Mouse (Mus musculus) thymus, postnatal 0 days (tissue): ENCODE measurements around the gene Cdk11b. TPM values are rescaled to one million over a fixed set of nuclear protein-coding genes. Genes with fewer than 3 reads are reported as not detected.
"Not testable (repeated sequence)": the region's sequence is repeated elsewhere in the genome, so short reads cannot be mapped to it uniquely, and the experiment has no call there.

Source experiments
- DNase-seq: peaks from one replicate; pipeline ENCODE4 v3.0.0-alpha.2; 2015; ENCODE audit warnings: low spot score
- polyA plus RNA-seq: library from polyadenylated mRNA; unstranded; fragments of >200 nt; fragmentation: Nextera tagmentation; extraction: Ambion mirVana; gene quantifications from 2 replicates; pipeline ENCODE4 v1.2.1, GENCODE M21; 2015

Gene Cdk11b
- polyA plus RNA-seq, 1 experiment from 2014 or later, result 76.3 TPM

DNA sequence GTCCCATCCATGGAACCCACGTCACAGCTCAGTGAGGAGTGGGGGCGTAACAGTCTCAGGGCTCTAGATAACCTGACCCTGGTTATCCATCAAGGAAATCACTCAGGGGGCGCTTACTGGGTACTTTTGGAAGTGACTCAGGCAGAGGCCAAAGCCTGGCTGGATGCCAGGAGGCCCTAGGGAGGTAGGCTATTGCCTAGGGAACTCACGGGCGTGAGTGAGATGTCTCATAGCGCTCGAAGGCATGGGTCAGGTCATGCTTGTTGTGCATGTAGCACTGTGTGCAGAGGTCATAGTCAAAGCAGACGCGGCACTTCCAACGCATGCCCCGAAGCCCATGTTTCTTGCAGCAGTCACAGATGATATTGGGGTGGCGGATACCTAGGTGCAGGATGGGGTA is 36.0 kb downstream of the Cdk11b start:
- no peak for DNase-seq

DNA sequence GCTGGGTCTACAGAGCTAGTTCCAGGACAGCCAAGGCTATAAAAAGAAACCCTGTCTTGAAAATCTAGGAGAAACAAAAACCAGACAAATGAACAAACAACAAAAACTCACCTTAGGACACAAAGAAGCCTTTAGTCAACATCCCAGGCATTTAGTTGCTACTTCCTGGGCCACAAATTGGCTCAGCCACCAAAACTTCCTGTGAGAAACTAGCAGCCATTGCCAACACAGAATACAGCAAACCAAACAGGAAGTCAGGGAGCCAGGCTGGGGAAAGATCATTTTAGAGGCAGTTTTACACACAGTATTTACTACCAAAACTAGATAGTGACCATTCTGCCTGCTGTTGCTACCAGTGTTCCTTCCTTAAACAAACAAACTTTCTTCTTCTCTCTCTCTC is 42.2 kb downstream of the Cdk11b start:
- peak; percentile 24 for DNase-seq

DNA sequence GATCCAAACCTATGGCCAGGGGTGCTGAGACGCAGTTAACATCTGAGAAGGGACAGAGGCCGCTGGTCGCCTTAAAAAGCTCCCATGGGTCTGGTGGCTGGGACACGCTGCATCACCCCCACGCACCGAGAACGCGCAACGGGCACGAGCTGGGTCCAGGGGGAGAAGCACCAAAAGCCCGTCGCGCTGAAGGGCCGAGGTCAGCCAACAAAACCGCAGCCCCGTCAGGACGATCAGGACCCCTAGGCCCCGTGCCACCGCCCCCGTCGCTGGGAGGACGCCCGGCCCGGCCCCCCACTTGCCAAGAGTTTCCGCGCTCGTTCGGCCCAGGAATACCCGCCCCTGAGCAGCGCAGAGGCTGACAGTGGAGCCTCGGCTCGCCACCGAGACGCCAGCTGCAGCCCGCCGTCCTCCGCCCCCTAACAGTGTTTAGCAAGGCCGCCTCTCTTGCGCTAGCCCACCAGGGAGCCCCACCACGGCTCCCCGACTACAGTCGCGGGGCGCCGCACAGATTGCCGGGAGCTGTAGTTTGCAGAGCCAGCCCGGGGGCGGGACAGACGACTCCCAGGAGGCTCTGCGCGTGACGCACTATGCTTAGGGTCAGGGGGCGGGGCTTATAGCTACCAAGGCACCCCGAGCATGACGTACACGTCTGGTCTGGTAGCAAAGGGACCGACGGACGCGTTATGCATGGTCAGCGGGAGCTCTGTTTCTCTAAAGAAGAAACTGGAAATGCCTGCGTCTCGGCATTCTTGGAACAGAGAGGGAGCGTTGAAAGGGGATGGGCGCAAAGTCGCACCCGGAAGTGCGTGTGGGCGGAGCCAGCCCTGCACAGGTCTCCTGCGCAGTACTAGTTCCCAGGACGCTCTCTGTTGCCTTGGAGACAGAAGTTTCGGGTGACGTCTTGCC is 44.3 kb downstream of the Cdk11b start, which contains the start of gene Mib2:
TSS of gene Mib2 (minus strand) at position 510 of the 909 bp plus-strand sequence.
- peak; percentile 99 for DNase-seq

DNA sequence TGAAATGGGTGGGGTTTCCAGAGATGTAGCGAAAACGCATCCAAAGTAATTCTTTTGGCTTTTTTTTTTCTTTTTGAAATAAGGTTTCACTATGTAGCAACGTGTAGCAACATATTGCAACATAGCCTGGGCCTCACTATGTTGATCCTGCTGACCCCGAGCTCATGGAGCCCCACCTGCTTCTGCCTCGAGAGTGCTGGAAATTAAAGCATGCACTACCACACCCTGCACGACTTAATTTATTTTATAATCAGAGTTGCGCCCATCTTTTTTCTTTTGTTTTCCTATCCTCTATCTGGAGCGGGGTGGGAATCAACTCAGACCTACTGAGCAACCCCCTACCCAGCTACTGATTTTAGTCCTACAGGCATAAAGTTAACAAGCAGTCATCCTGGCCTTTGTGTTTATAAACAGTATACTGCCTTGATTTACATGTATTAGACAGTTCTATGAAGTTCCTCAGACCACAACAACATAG is 45.0 kb downstream of the Cdk11b start:
- DNase-seq, result no peak

DNA sequence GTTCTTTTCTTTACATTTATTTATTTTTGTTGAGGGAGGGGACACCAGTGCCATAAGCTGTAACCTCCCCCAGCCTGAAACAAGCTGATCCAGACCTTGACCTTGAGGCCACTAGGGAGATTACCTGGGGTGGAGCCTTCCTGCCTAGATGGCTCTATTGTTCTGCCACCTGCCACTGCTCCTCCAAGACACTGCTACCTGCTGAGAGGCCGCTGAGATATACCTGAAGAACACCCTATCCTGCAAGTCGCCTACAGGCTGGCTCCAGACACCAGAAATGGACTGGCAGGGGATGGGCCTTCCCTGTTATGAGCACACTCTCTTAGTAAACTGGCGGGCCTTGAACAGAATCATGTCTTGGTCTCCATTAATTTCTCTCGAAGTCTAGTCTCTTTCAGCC is 45.6 kb downstream of the Cdk11b start:
- not testable (repeated sequence) for DNase-seq

DNA sequence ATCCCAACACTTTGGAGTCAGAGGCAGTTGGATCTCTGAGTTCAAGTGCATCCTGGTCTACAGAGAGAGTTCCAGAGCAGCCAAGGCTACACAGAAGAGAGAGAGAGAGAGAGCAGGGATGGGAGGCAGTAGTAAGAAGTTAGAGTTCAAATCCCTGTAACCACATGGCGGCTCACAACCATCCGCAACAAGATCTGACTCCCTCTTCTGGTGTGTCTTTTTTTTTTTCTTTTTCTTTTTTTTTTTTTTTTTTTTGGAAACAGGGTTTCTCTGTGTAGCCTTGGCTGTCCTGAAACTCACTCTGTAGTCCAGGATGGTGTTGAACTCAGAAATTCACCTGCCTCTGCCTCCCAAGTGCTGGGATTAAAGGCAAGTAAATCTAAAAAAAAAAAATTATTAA is 47.4 kb downstream of the Cdk11b start:
- DNase-seq, result no peak

DNA sequence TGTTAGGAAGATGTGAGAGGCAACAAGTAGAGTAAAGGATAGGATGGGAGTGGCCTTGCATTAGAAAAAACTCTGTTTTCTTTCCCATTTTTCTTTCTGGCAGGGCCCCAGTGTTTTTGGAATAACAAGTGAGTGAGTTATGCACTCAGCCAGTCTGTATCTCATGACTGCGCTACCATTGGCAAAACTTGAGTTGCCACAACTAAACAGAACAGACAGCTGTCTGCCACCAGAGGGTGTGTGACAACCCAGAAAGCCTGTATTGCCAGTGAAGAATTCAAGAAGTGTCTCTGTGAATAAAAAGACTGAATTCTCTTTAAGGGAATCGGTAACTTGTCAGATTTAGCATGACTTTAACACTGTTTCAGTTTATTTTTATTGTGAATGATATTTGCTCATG is 51.3 kb downstream of the Cdk11b start:
- DNase-seq, result peak; percentile 34

DNA sequence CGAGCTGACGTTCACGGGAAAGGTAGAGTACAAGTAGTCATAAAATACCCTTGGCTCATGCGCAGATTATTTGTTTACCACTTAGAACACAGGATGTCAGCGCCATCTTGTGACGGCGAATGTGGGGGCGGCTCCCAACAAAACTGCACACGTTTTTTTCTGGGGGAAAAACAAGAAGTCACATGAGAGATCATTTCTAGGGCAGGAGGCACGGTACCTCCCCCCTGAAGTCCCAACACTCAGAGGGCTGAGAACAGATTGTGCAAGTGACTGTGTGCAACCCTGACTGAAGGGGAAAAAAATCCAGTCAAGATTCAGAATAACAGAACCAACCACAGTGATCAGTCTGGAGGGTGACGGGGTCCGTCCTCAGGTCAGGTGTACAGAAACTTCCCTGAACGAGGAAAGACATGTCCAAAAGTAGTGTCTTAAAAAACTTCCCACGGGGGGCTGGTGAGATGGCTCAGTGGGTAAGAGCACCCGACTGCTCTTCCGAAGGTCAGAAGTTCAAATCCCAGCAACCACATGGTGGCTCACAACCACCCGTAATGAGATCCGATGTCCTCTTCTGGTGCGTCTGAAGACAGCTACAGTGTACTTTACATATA is 59.1 kb downstream of the Cdk11b start:
- DNase-seq, result not testable (repeated sequence)

DNA sequence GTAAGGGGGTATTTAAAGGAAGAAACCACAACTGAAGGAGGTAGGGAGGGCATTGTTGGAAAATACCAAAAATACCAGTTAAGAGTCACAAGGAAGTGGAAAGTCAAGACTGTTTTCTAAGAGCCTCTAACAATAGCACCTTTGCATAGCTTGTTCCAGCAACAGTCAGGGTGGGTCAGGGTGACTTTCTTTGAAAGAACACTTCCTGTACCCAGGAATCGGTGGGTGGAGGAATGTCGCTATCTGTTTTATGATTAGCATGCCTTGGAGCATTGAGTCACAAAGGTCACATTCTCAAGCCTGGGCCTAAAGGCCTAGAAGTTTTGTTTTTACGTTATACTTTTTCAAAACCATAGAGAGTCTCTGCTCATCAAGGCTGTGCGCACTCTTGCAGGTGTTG is 63.1 kb downstream of the Cdk11b start:
- DNase-seq, result not testable (repeated sequence)

DNA sequence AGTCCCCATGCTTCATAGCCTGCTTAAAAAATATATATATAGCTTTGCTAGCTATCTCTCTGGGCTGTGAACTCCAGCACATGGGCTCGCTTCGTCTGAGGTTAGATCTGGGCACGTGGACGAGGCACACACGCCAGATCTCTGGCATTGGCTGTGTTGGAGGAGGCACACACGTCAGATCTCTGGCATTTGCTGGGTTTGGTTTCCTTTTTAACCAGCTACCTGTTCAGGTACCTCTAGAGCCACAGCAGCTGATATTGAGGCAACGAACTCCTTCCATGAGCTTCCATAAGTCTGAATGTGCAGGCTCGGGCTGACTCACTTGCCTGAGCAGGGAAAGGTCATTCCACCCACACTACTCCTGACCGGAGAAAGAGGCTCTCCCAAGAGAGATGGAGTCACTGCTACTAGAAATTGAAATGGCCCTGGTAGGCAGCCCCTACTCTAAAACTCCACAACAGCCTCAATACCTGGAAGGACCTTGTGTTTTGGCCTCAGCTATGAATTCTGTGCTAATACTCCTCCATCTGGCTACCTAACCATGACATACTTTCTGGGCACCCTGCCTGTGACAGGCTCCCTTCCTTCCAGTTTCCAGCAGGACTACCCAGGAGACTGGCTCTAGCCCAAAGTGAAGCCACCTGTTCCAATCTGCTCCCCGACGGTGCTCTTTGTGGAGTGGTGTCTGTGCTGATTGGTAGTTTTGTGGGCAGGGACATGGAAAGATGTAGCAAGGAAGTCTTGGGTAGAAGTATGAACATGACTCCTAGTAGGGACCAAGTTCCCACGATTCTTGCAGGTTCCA is 66.1 kb downstream of the Cdk11b start:
- DNase-seq, result no peak

DNA sequence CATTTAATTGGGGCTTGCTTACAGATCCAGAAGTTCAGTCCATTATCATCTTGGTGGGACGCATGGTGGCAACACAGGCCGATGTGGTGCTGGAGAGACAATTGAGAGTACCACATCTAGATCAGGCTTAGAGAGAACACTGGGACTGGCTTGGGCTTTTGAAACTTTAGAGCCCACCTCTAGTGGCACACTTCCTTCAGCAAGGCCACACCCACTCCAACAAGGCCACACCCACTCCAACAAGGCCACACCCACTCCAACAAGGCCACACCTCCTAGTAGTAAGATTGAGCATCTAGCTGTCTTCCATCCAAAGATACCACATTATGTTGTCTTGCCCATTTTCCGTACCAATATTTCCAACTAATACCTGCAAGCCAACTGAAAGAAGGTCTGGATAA is 67.8 kb downstream of the Cdk11b start:
- DNase-seq, result no peak

DNA sequence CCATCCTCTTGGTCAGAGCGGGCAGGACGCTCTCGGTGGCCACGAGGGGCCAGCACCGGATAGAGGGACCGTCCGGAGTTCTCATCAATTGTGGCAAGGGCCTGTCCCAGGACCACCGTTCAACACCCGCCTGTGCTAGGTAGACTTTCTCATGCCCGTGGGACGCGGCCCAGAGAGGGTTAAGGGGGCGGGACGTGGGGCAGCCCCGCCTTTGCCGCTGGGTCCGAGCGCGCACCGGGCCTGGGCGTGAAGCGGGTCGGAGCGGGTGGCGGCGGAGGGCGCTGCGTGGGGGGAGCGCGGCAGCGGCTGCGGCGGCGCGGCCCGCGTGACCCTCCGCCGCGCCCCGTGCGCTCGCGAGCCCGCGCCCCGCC is 69.4 kb downstream of the Cdk11b start, which contains the start of gene Fndc10:
TSS of gene Fndc10 (plus strand) at position 232 of the 371 bp plus-strand sequence.
- peak; percentile 54 for DNase-seq

DNA sequence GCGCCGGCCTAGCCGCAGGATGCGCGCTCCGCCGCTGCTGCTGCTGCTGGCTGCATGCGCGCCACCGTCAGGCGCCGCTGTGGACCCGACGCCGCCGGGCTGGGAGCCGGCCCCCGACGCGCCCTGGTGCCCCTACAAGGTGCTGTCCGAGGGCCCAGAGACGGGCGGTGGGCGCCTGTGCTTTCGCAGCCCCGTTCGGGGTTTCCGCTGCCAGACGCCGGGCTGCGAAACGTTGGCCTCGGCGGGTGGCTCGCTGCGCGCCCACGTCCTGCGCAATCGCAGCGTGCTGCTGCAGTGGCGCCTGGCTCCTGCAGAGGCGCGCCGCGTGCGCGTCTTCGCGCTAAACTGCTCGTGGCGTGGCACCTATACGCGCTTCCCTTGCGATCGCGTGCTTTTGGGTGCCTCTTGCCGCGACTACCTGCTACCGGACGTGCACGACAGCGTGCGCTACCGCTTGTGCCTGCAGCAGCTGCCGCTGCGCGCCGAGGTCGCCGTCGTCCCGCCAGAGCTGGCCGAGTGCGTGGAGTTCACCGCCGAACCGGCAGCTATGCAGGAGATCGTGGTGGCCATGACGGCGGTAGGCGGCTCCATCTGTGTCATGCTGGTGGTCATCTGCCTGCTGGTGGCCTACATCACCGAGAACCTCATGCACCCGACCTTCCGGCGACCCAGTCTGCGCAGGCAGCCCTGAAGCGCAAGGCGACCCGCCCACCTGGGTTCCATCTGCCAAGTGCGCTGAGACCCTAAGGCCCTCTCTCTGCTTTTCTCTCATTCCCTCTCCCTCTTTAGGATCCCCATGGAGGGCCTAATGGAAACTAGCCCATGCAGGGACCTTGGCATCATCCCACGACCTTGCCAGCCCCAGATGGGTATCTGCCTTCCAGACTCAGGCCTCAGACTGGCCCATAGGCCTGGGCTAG is 70.1 kb downstream of the Cdk11b start:
- DNase-seq, result peak; percentile 87

DNA sequence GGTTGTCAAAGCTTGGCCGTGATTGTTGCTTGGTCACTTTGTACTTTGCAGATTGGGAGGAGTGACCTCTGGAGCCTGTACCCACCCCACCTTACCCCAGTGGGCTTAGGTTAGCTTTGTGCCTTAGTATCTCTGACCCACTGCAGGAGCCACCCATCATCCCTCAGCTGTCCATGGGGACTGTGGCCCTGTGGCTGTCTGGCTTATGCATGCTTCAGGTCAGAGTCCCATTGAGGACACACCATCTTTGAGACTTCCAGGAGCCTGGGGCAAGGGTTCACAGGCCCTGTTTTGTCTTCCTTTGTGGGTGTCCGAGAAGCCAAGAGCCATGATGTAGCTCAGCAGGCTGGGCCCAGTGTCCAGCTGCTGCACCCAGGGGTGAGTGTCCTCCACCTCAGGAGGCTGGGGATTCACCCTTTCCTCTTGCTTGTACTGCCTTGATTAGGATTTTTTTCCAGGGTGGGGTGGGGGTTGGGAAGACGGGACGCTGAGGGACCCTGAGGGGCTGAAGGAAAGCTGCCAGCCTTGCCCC is 70.9 kb downstream of the Cdk11b start:
- DNase-seq, result no peak

DNA sequence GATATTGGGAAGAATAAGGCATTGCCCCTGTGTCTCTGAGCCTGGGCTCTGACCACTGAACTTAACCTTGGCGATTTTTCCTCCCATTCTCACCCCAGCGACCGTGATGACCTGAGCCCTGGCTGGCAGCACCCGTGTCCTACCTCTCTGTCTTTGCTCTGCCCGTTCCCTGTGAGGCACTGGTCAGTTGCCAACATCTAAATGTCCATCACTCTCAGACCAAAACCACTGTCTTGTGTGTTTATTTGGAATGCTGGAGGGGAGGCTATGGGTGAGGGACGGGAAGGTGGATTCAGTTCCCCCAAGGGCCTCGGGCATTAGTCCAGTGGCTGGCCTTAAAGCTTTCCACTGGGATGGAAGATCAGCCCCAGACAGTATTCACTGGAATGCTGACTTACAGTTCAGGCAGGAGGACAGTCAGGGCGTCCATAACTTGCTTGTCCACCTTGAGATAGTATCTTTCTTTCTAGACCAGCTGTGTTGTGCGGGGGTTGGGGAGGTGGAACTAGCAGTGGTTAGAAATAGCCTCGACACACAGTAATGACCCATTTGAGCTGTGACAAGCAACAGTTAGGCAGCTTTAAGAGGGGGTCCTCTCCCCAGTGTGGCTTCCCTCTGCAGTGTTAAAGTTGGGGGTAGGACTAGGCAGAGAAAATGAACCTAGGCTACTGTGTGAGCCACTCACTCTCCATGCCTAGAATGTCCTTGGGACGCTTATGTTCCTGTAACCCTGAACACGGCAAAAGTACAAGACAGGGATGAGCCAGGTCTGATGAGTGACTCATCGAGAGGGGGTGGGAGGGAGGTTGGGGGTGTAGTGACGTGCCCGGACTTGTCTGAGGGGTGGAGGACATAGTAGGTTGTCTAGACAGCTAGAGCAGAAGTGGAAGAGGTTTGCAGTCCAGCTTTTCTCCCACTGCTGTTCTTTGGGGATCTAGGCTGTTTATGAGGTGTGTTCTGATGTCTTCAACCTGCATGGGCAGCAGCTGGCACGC is 71.9 kb downstream of the Cdk11b start:
- no peak for DNase-seq
